Mouse (Mus musculus): Measurements from ENCODE around the gene S1pr4. TPM values are rescaled to one million over a fixed set of nuclear protein-coding genes. Genes with fewer than 3 reads are reported as not detected.

Gene S1pr4
- polyA plus RNA-seq, 1 experiment from 2014 or later: 0.70 TPM

GRCm38 (mm10) chr10:81541803-81542202 lies 41.9 kb upstream of the S1pr4 start:
- WGBS: 81% methylated on average over 10 of the region's 10 CpGs
- ATAC-seq (ENCODE audit: low FRiP score) (no peak), DNase-seq (ENCODE audit: low spot score) (no peak)
- Histone ChIP-seq H3K4me2 (replicated peaks) (0 out of 2 replicates have a peak overlapping the region, but pooled peaks have one; percentile 10), H3K27me3 (ENCODE audit: control insufficient read depth, insufficient read depth, low read length) (no peaks in the 10 kb centered on the region), H3K9me3 (ENCODE audit: control insufficient read depth, low read length) (no peaks in the 10 kb centered on the region), H3K36me3 (replicated peaks; ENCODE audit: control insufficient read depth, insufficient read depth) (no peaks in the 10 kb centered on the region; the same call in 1 of the 2 replicates), H3K27ac (no peak overlapping the region), H3K9ac (peak overlapping the region; percentile 5; the same call in 1 of the 2 replicates), H3K4me3 (replicated peaks; ENCODE audit: low read length) (no peak overlapping the region), H3K4me1 (replicated peaks; ENCODE audit: control insufficient read depth, insufficient read depth, low read length) (peaks cover 18% of the 10 kb centered on the region)

- H3K4me1 ChIP-seq (replicated peaks; ENCODE audit: control insufficient read depth, insufficient read depth, low read length): peaks cover 18% of the 10 kb centered on the region
- DNase-seq (ENCODE audit: low spot score): no peak
- 86% methylated on average over 5 of the region's 5 CpGs for WGBS
- no peak overlapping the region for H3K27ac ChIP-seq
- no peak overlapping the region for H3K4me3 ChIP-seq (replicated peaks; ENCODE audit: low read length)
- H3K36me3 ChIP-seq (replicated peaks; ENCODE audit: control insufficient read depth, insufficient read depth): no peaks in the 10 kb centered on the region; the same call in 1 of the 2 replicates
- no peaks in the 10 kb centered on the region for H3K27me3 ChIP-seq (ENCODE audit: control insufficient read depth, insufficient read depth, low read length)
- peak overlapping the region; percentile 5; the same call in 1 of the 2 replicates for H3K9ac ChIP-seq
- H3K9me3 ChIP-seq (ENCODE audit: control insufficient read depth, low read length): no peaks in the 10 kb centered on the region
- H3K4me2 ChIP-seq (replicated peaks): no peak overlapping the region
- ATAC-seq (ENCODE audit: low FRiP score): no peak
Observed at GRCm38 (mm10) chr10:81541363-81541762, 41.4 kb upstream of the S1pr4 start.

GRCm38 (mm10) chr10:81538321-81539048 lies 38.6 kb upstream of the S1pr4 start:
- ATAC-seq (ENCODE audit: low FRiP score) (no peak), DNase-seq (ENCODE audit: low spot score) (no peak)
- no peaks in the 10 kb centered on the region for H3K9me3 ChIP-seq (ENCODE audit: control insufficient read depth, low read length)
- H3K27ac ChIP-seq: no peak overlapping the region
- peaks cover 12% of the 10 kb centered on the region for H3K4me1 ChIP-seq (replicated peaks; ENCODE audit: control insufficient read depth, insufficient read depth, low read length)
- 91% methylated on average over 3 of the region's 3 CpGs for WGBS
- no peaks in the 10 kb centered on the region for H3K27me3 ChIP-seq (ENCODE audit: control insufficient read depth, insufficient read depth, low read length)
- no peak overlapping the region for H3K4me2 ChIP-seq (replicated peaks)
- no peak overlapping the region for H3K4me3 ChIP-seq (replicated peaks; ENCODE audit: low read length)
- H3K9ac ChIP-seq: no peak overlapping the region
- H3K36me3 ChIP-seq (replicated peaks; ENCODE audit: control insufficient read depth, insufficient read depth): peaks cover 10% of the 10 kb centered on the region

- ATAC-seq (ENCODE audit: low FRiP score) (no peak), DNase-seq (ENCODE audit: low spot score) (no peak)
- no peaks in the 10 kb centered on the region for H3K27me3 ChIP-seq (ENCODE audit: control insufficient read depth, insufficient read depth, low read length)
- peaks cover 1% of the 10 kb centered on the region for H3K4me1 ChIP-seq (replicated peaks; ENCODE audit: control insufficient read depth, insufficient read depth, low read length)
- no peak overlapping the region for H3K9ac ChIP-seq
- H3K9me3 ChIP-seq (ENCODE audit: control insufficient read depth, low read length): no peaks in the 10 kb centered on the region
- H3K4me3 ChIP-seq (replicated peaks; ENCODE audit: low read length): no peak overlapping the region
- no peak overlapping the region for H3K4me2 ChIP-seq (replicated peaks)
- H3K27ac ChIP-seq: no peak overlapping the region
- 95% methylated on average over 2 of the region's 2 CpGs for WGBS
- H3K36me3 ChIP-seq (replicated peaks; ENCODE audit: control insufficient read depth, insufficient read depth): peaks cover 21% of the 10 kb centered on the region
Observed at GRCm38 (mm10) chr10:81537429-81537828, 37.5 kb upstream of the S1pr4 start.

- no peak overlapping the region for H3K4me3 ChIP-seq (replicated peaks; ENCODE audit: low read length)
- no peaks in the 10 kb centered on the region for H3K4me1 ChIP-seq (replicated peaks; ENCODE audit: control insufficient read depth, insufficient read depth, low read length)
- no peaks in the 10 kb centered on the region for H3K9me3 ChIP-seq (ENCODE audit: control insufficient read depth, low read length)
- WGBS: 79% methylated on average over 6 of the region's 6 CpGs
- no peaks in the 10 kb centered on the region for H3K27me3 ChIP-seq (ENCODE audit: control insufficient read depth, insufficient read depth, low read length)
- no peak overlapping the region for H3K9ac ChIP-seq
- H3K27ac ChIP-seq: no peak overlapping the region
- no peak for ATAC-seq (ENCODE audit: low FRiP score)
- no peak overlapping the region for H3K4me2 ChIP-seq (replicated peaks)
- DNase-seq (ENCODE audit: low spot score): no peak
- H3K36me3 ChIP-seq (replicated peaks; ENCODE audit: control insufficient read depth, insufficient read depth): peaks cover 28% of the 10 kb centered on the region
Observed at GRCm38 (mm10) chr10:81536734-81537133, 36.8 kb upstream of the S1pr4 start.

- H3K9me3 ChIP-seq (ENCODE audit: control insufficient read depth, low read length): no peaks in the 10 kb centered on the region
- no peak for DNase-seq (ENCODE audit: low spot score)
- H3K36me3 ChIP-seq (replicated peaks; ENCODE audit: control insufficient read depth, insufficient read depth): peaks cover 46% of the 10 kb centered on the region
- no peak for ATAC-seq (ENCODE audit: low FRiP score)
- no peak overlapping the region for H3K9ac ChIP-seq
- H3K4me2 ChIP-seq (replicated peaks): no peak overlapping the region
- no peak overlapping the region for H3K4me3 ChIP-seq (replicated peaks; ENCODE audit: low read length)
- H3K27ac ChIP-seq: no peak overlapping the region
- WGBS: 69% methylated on average over 16 of the region's 16 CpGs
- no peaks in the 10 kb centered on the region for H3K4me1 ChIP-seq (replicated peaks; ENCODE audit: control insufficient read depth, insufficient read depth, low read length)
- H3K27me3 ChIP-seq (ENCODE audit: control insufficient read depth, insufficient read depth, low read length): no peaks in the 10 kb centered on the region
Observed at GRCm38 (mm10) chr10:81534826-81535225, 34.9 kb upstream of the S1pr4 start.

- DNase-seq (ENCODE audit: low spot score) (peak; percentile 72), ATAC-seq (ENCODE audit: low FRiP score) (no peak; the same call in 1 of the 2 replicates)
- H3K27ac ChIP-seq: no peak overlapping the region
- H3K4me2 ChIP-seq (replicated peaks): no peak overlapping the region
- peaks cover 31% of the 10 kb centered on the region for H3K36me3 ChIP-seq (replicated peaks; ENCODE audit: control insufficient read depth, insufficient read depth)
- no peaks in the 10 kb centered on the region for H3K4me1 ChIP-seq (replicated peaks; ENCODE audit: control insufficient read depth, insufficient read depth, low read length)
- no peaks in the 10 kb centered on the region for H3K9me3 ChIP-seq (ENCODE audit: control insufficient read depth, low read length)
- no peak overlapping the region for H3K9ac ChIP-seq
- H3K4me3 ChIP-seq (replicated peaks; ENCODE audit: low read length): no peak overlapping the region
- 16% methylated on average over 14 of the region's 14 CpGs for WGBS
- 0 out of 2 replicates have a peak, but pooled peaks cover 6% of the 10 kb centered on the region for H3K27me3 ChIP-seq (ENCODE audit: control insufficient read depth, insufficient read depth, low read length)
Observed at GRCm38 (mm10) chr10:81526779-81527178, 26.8 kb upstream of the S1pr4 start.

- Histone ChIP-seq H3K9ac (no peak overlapping the region), H3K4me1 (replicated peaks; ENCODE audit: control insufficient read depth, insufficient read depth, low read length) (no peaks in the 10 kb centered on the region), H3K4me3 (replicated peaks; ENCODE audit: low read length) (no peak overlapping the region), H3K36me3 (replicated peaks; ENCODE audit: control insufficient read depth, insufficient read depth) (peaks cover 16% of the 10 kb centered on the region), H3K4me2 (replicated peaks) (no peak overlapping the region), H3K9me3 (ENCODE audit: control insufficient read depth, low read length) (no peaks in the 10 kb centered on the region), H3K27me3 (ENCODE audit: control insufficient read depth, insufficient read depth, low read length) (0 out of 2 replicates have a peak, but pooled peaks cover 6% of the 10 kb centered on the region), H3K27ac (no peak overlapping the region)
- ATAC-seq (ENCODE audit: low FRiP score) (no peak), DNase-seq (ENCODE audit: low spot score) (no peak)
- 66% methylated on average over 10 of the region's 13 CpGs for WGBS
Observed at GRCm38 (mm10) chr10:81525017-81525694, 25.2 kb upstream of the S1pr4 start.

GRCm38 (mm10) chr10:81524051-81524605 lies 24.2 kb upstream of the S1pr4 start, which contains the start of gene Gna15:
TSS of gene Gna15 (minus strand) at chr10:81524225.
- H3K9ac ChIP-seq: 0 out of 2 replicates have a peak within 1 kb of the TSS, but pooled peaks have one; percentile 5
- H3K9me3 ChIP-seq (ENCODE audit: control insufficient read depth, low read length): no peaks in the 10 kb centered on the region
- H3K4me2 ChIP-seq (replicated peaks): no peak within 1 kb of the TSS
- ATAC-seq (ENCODE audit: low FRiP score): no peak
- no peak within 1 kb of the TSS for H3K4me3 ChIP-seq (replicated peaks; ENCODE audit: low read length)
- H3K36me3 ChIP-seq (replicated peaks; ENCODE audit: control insufficient read depth, insufficient read depth): peaks cover 6% of the 10 kb centered on the region; the same call in 1 of the 2 replicates
- 0 out of 2 replicates have a peak, but pooled peaks cover 6% of the 10 kb centered on the region for H3K27me3 ChIP-seq (ENCODE audit: control insufficient read depth, insufficient read depth, low read length)
- no peaks in the 10 kb centered on the region for H3K4me1 ChIP-seq (replicated peaks; ENCODE audit: control insufficient read depth, insufficient read depth, low read length)
- WGBS: 30% methylated on average over 9 of the region's 9 CpGs
- DNase-seq (ENCODE audit: low spot score): no peak
- no peak within 1 kb of the TSS for H3K27ac ChIP-seq

Measured in hindbrain, embryonic 14.5 days (tissue).